Mouse (Mus musculus) E14TG2a.4 (cell line): ENCODE measurements around the gene Bbx.

ENCODE experiments used
- H3K27me3 ChIP-seq: 2 replicates; pipeline ENCODE4 v1.6.1; 2014; ENCODE audit warnings: low read length, control low read depth; ENCODE audit not compliant: insufficient read depth
- H3K36me3 ChIP-seq: 2 replicates; pipeline ENCODE4 v1.6.1; 2014; ENCODE audit warnings: low read length, control low read depth; ENCODE audit not compliant: insufficient read depth
- H3K4me1 ChIP-seq: replicated peaks from 2 replicates; pipeline ENCODE4 v1.6.1; 2014; ENCODE audit warnings: low read depth, low read length, control low read depth
- H3K4me3 ChIP-seq: replicated peaks from 2 replicates; pipeline ENCODE4 v1.5.1; 2014; ENCODE audit warnings: mild to moderate bottlenecking, low read length
- H3K9me3 ChIP-seq: 2 replicates; pipeline ENCODE4 v1.6.1; 2014; ENCODE audit warnings: low read length, control low read depth
- CTCF ChIP-seq: conservative IDR thresholded peaks from 2 replicates; pipeline ENCODE4 v1.5.1; 2014; ENCODE audit warnings: low read length
- NANOG ChIP-seq: IDR thresholded peaks from 2 replicates; pipeline ENCODE4 v1.6.1; 2014; ENCODE audit warnings: borderline replicate concordance, low read length, mixed read lengths
- POU5F1 ChIP-seq: IDR thresholded peaks from 2 replicates; pipeline ENCODE4 v1.6.1; 2014; ENCODE audit warnings: low read length, borderline replicate concordance

Gene Bbx

GRCm38 (mm10) chr16:50172760-50173159 is 259.4 kb downstream of the Bbx start:
- TF ChIP-seq POU5F1 = no peak
- no peak for TF ChIP-seq NANOG
- no peak for TF ChIP-seq CTCF
- Histone ChIP-seq H3K36me3 (no peaks in the 10 kb centered on the region), H3K27me3 (peaks cover 16% of the 10 kb centered on the region), H3K4me3 (no peak overlapping the region), H3K9me3 (no peaks in the 10 kb centered on the region), H3K4me1 (no peaks in the 10 kb centered on the region)

- Histone ChIP-seq H3K27me3 (peaks cover 12% of the 10 kb centered on the region; the same call in 1 of the 2 replicates), H3K36me3 (no peaks in the 10 kb centered on the region), H3K4me3 (no peak overlapping the region), H3K9me3 (no peaks in the 10 kb centered on the region), H3K4me1 (peaks cover 6% of the 10 kb centered on the region)
- TF ChIP-seq POU5F1 = no peak
- no peak for TF ChIP-seq CTCF
- TF ChIP-seq NANOG = no peak
Measured at GRCm38 (mm10) chr16:50170812-50171211, 261.4 kb downstream of the Bbx start.

GRCm38 (mm10) chr16:50167983-50168299 is 264.2 kb downstream of the Bbx start:
- Histone ChIP-seq H3K9me3 (no peaks in the 10 kb centered on the region), H3K27me3 (no peaks in the 10 kb centered on the region), H3K36me3 (no peaks in the 10 kb centered on the region), H3K4me3 (no peak overlapping the region), H3K4me1 (peaks cover 18% of the 10 kb centered on the region)
- no peak for TF ChIP-seq POU5F1
- TF ChIP-seq NANOG = no peak
- no peak for TF ChIP-seq CTCF

GRCm38 (mm10) chr16:50167231-50167982 is 264.8 kb downstream of the Bbx start:
- TF ChIP-seq NANOG = no peak
- no peak for TF ChIP-seq CTCF
- no peaks in the 10 kb centered on the region for H3K9me3 ChIP-seq
- H3K27me3 ChIP-seq = peaks cover 4% of the 10 kb centered on the region; the same call in 1 of the 2 replicates
- H3K4me3 ChIP-seq = 0 out of 2 replicates have a peak overlapping the region, but pooled peaks have one; percentile 10
- peaks cover 18% of the 10 kb centered on the region for H3K4me1 ChIP-seq
- H3K36me3 ChIP-seq = no peaks in the 10 kb centered on the region

GRCm38 (mm10) chr16:50160418-50161271 is 271.5 kb downstream of the Bbx start:
- TF ChIP-seq NANOG (no peak), CTCF (no peak)
- no peak overlapping the region for H3K4me3 ChIP-seq
- H3K4me1 ChIP-seq = peaks cover 10% of the 10 kb centered on the region
- H3K27me3 ChIP-seq = peaks cover 4% of the 10 kb centered on the region; the same call in 1 of the 2 replicates
- no peaks in the 10 kb centered on the region for H3K36me3 ChIP-seq
- no peaks in the 10 kb centered on the region for H3K9me3 ChIP-seq

GRCm38 (mm10) chr16:50158546-50158945 is 273.6 kb downstream of the Bbx start:
- TF ChIP-seq CTCF (no peak), POU5F1 (no peak), NANOG (no peak)
- Histone ChIP-seq H3K27me3 (peaks cover 4% of the 10 kb centered on the region; the same call in 1 of the 2 replicates), H3K4me1 (peaks cover 3% of the 10 kb centered on the region)

GRCm38 (mm10) chr16:50149606-50150005 is 282.6 kb downstream of the Bbx start:
- Histone ChIP-seq H3K27me3 (no peaks in the 10 kb centered on the region), H3K36me3 (no peaks in the 10 kb centered on the region), H3K9me3 (peaks cover 9% of the 10 kb centered on the region; the same call in 1 of the 2 replicates), H3K4me3 (no peak overlapping the region), H3K4me1 (no peaks in the 10 kb centered on the region)
- TF ChIP-seq NANOG (no peak), CTCF (no peak), POU5F1 (no peak)

More at GRCm38 (mm10) chr16:50158546-50158945, 273.6 kb downstream of the Bbx start:
- Histone ChIP-seq H3K9me3 (peaks cover 4% of the 10 kb centered on the region; the same call in 1 of the 2 replicates), H3K4me3 (no peak overlapping the region), H3K36me3 (no peaks in the 10 kb centered on the region)

GRCm38 (mm10) chr16:50147900-50148299 is 284.3 kb downstream of the Bbx start:
- no peak for TF ChIP-seq POU5F1
- TF ChIP-seq CTCF = no peak
- TF ChIP-seq NANOG = no peak
- H3K9me3 ChIP-seq = peaks cover 25% of the 10 kb centered on the region
- no peaks in the 10 kb centered on the region for H3K4me1 ChIP-seq
- no peaks in the 10 kb centered on the region for H3K27me3 ChIP-seq
- H3K36me3 ChIP-seq = no peaks in the 10 kb centered on the region
- no peak overlapping the region for H3K4me3 ChIP-seq
